Mouse (Mus musculus) lung, adult 2 months (tissue): ENCODE results near the gene Iah1.

Source experiments
- CTCF ChIP-seq: fragments of 200-500 bp; IDR thresholded peaks from 2 replicates; pipeline ENCODE4 v1.5.1; 2011; ENCODE audit warnings: mild to moderate bottlenecking, low read length, control low read depth; ENCODE audit not compliant: insufficient read depth
- POLR2A ChIP-seq: fragments of 200-500 bp; IDR thresholded peaks from 2 replicates; pipeline ENCODE4 v1.6.1; 2011; ENCODE audit warnings: low read depth, mild to moderate bottlenecking, control low read depth, low read length, borderline replicate concordance; ENCODE audit errors: extremely low read depth

DNA sequence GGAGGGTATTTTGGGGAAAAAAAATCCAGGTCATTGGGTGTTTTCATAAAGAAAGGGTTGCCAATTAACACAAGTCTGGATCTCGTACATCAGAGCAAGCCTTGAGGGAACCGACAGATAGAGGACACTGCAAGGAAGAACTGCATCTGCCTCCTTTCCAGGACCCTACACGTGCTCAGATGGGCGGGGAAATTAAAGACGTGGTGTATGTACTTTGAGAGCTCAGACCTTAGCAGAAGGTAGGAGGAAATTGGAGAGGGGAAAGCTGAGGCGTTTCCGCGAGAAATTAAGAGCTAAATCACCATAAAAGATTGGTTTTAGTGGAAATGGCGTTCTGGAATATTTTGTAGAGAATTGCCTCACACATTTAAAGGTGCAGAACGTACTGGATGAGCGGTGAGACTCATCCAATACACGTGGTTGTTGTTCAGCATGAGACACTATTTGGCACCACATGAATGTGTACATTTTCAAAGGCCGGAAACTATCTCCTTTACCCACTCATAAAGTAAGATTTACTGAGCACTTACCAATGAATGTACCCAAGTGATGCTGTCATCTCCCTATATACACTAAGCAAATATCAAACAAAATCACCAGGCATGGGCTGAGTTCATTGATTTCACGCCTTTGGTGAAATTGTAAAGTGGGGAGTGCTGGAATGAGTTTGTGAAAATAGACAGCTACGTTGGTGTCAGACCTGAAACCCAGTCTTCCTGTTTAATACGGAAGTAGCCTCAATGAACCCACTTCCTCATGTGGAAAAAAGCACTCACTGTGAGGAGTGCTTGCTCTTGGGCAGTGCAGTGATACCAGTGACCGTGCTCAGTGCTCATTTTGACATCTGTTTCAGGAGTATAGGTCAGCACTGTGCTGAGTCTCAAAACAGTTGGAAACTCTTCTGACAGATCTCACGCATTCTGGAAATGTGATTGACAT lies 29.2 kb upstream of the Iah1 start:
- TF ChIP-seq POLR2A (no peak), CTCF (no peak)
